Mouse (Mus musculus): Measurements from ENCODE around the gene Gmpr.

DNA sequence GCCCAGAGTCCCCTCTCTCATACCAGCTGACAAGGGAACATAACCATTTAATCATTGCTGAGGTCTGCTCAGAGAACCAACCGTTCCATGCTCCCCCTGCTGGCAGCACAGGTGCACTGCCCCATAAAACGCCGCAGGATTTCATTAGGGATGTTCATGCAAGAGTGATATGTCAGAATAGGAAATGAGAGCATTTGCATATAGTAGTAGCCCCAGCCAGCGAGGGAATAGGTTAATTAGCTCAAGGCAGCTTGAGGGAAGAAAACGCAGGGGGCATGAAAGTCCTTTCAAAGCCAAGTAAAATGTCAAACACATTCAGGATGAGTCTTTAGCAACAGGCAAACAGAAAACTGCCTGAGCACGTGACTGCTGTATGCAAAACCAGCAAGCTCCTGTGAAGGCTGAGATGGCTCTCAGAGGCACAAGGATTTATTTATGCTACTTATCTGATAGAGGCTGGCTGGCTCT lies 64.6 kb downstream of the Gmpr start:
- TF ChIP-seq POLR2A (IDR thresholded peaks at IDR 0.05; ENCODE audit: low read depth, low read length): no peak
- peak; percentile 79; the same call in 1 of the 2 replicates for TF ChIP-seq CTCF (IDR thresholded peaks at IDR 0.05; ENCODE audit: extremely low read depth, insufficient read depth, insufficient read length, insufficient replicate concordance)
